Mouse (Mus musculus): Measurements from ENCODE around the gene Morc2b. TPM values are rescaled to one million over a fixed set of nuclear protein-coding genes. Genes with fewer than 3 reads are reported as not detected.
"Not testable (repeated sequence)": the region's sequence is repeated elsewhere in the genome, so short reads cannot be mapped to it uniquely, and the experiment has no call there.

Gene Morc2b
- polyA plus RNA-seq (2017; shearing (Covaris generic)) = not detected

GRCm38 (mm10) chr17:33139261-33139820 lies at the start of gene Morc2b:
Gene Morc2b (minus strand): TSS chr17:33139683.
- ATAC-seq = no peak

- ATAC-seq = not testable (repeated sequence)
Measured at GRCm38 (mm10) chr17:33168147-33168546, 28.7 kb upstream of the Morc2b start, which contains the start of gene Olfr55. Gene Olfr55 (plus strand): TSS chr17:33168447.

GRCm38 (mm10) chr17:33126257-33126656 lies 13.2 kb downstream of the Morc2b start:
- no peak for ATAC-seq

GRCm38 (mm10) chr17:33124546-33124945 lies 14.9 kb downstream of the Morc2b start:
- ATAC-seq = no peak

GRCm38 (mm10) chr17:33097396-33097795 lies 42.1 kb downstream of the Morc2b start:
- no peak for ATAC-seq

- peak; percentile 64 for ATAC-seq
Measured at GRCm38 (mm10) chr17:33092391-33093193, 46.9 kb downstream of the Morc2b start.

GRCm38 (mm10) chr17:33091630-33092029 lies 47.9 kb downstream of the Morc2b start:
- no peak for ATAC-seq

GRCm38 (mm10) chr17:33089220-33089949 lies 50.1 kb downstream of the Morc2b start, which contains the start of gene Zfp563:
Gene Zfp563 (plus strand): TSS chr17:33089310.
- peak; percentile 78 for ATAC-seq

- ATAC-seq = no peak
Measured at GRCm38 (mm10) chr17:33067958-33068357, 71.5 kb downstream of the Morc2b start, which contains the start of gene 4921501E09Rik. Gene 4921501E09Rik (minus strand): TSS chr17:33068058.

Other genes starting within 250 kb of the Morc2b start
- gene Zfp870, start 248.0 kb downstream of the Morc2b start, polyA plus RNA-seq (2017; shearing (Covaris generic)) = 10 to 100 TPM in 2 of 3 experiments, 1 to 10 TPM in 1; 9.1 to 12.9 (median 10.7) TPM
- not detected for gene Cyp4f14, start 222.3 kb downstream of the Morc2b start, polyA plus RNA-seq (2017; shearing (Covaris generic))
- gene Cyp4f13, start 192.3 kb downstream of the Morc2b start, polyA plus RNA-seq (2017; shearing (Covaris generic)) = 10 to 100 TPM; 14.5 to 83.3 (median 55.8) TPM
- gene Zfp472, start 173.9 kb downstream of the Morc2b start, polyA plus RNA-seq (2017; shearing (Covaris generic)) = 10 to 100 TPM; 23.9 to 28.3 (median 25.7) TPM
- 10 to 100 TPM; 14.5 to 20.2 (median 17.4) TPM for gene Zfp952, start 146.6 kb downstream of the Morc2b start, polyA plus RNA-seq (2017; shearing (Covaris generic))
- gene Zfp763, start 106.3 kb downstream of the Morc2b start, polyA plus RNA-seq (2017; shearing (Covaris generic)) = 10 to 100 TPM in 1 of 3 experiments, 1 to 10 TPM in 2; 8.7 to 11.9 (median 8.9) TPM
- not detected for gene 4921501E09Rik, start 71.6 kb downstream of the Morc2b start, polyA plus RNA-seq (2017; shearing (Covaris generic))
- gene Zfp563, start 50.4 kb downstream of the Morc2b start, polyA plus RNA-seq (2017; shearing (Covaris generic)) = 1 to 10 TPM; 6.0 to 7.3 (median 6.3) TPM
- gene Olfr55, start 28.8 kb upstream of the Morc2b start, polyA plus RNA-seq (2017; shearing (Covaris generic)) = not detected
- gene Olfr239, start 51.6 kb upstream of the Morc2b start, polyA plus RNA-seq (2017; shearing (Covaris generic)) = not detected
- gene Olfr1564, start 82.0 kb upstream of the Morc2b start, polyA plus RNA-seq (2017; shearing (Covaris generic)) = not detected
- 10 to 100 TPM; 10.7 to 15.6 (median 14.2) TPM for gene Zfp955a, start 115.5 kb upstream of the Morc2b start, polyA plus RNA-seq (2017; shearing (Covaris generic))
- gene Olfr63, start 125.0 kb upstream of the Morc2b start, polyA plus RNA-seq (2017; shearing (Covaris generic)) = under 1 TPM in 1 of 3 experiments, not detected in 2; 0.08 TPM
- 10 to 100 TPM in 2 of 3 experiments, 1 to 10 TPM in 1; 5.2 to 12.7 (median 10.7) TPM for gene Zfp955b, start 149.9 kb upstream of the Morc2b start, polyA plus RNA-seq (2017; shearing (Covaris generic))
- gene Zfp81, start 219.2 kb upstream of the Morc2b start, polyA plus RNA-seq (2017; shearing (Covaris generic)) = 10 to 100 TPM in 2 of 3 experiments, 1 to 10 TPM in 1; 8.2 to 15.8 (median 11.6) TPM

All from inflammation-experienced regulatory T-cells, adult 6 months (primary cell).